Mouse (Mus musculus): Measurements from ENCODE around the gene Grid2. TPM values are rescaled to one million over a fixed set of nuclear protein-coding genes. Genes with fewer than 3 reads are reported as not detected.
"Not testable (repeated sequence)": the region's sequence is repeated elsewhere in the genome, so short reads cannot be mapped to it uniquely, and the experiment has no call there.

The Grid2 gene
- 10 to 100 TPM; 13.0 to 14.4 TPM for total RNA-seq (2021)
- long read RNA-seq, partial matches to known transcripts = 4 of 6 reads
- long read RNA-seq, other reads (novel, unspliced or antisense) = 2 of 6 reads

DNA sequence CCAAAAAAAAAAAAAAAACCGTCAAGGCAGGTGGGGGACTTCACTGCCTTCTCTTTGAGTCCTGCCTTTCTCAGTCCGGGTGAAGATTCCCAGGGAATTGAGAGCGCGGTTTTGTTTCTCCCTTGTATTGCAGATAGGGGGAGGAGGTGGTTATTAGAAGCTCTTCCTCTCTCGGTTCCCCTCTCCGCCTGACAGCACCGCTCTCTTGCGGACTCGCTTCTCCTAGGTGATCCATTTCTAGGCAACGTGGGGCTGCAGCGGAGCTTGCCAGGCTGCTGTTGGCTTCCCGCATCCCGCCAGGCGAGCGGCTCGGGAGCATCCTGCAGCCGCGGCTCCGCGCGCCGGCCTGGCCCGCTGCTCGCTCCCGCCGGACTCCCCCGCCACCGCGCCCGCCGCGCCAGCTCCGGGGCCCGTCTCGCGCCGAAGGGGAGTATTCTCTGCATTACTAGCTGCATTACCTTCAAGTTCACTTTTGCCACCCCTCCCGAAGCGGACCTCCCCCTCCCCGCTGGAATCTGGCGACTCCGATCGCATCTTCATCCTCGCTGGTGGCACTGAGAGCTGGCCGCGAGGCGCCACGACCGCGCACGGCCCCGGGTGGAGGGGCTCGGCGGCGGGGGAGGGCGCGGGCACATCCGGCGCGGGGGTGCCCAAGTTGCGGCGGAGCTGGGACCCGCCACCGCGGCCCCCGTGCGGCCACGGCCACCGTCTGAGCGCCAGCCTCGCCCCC is at the start of gene Grid2:
TSS of gene Grid2 (plus strand) at position 51 of the 730 bp plus-strand sequence.
- DNase-seq (ENCODE audit: low spot score in 2 of 2) = peak; percentile 67 to 69

DNA sequence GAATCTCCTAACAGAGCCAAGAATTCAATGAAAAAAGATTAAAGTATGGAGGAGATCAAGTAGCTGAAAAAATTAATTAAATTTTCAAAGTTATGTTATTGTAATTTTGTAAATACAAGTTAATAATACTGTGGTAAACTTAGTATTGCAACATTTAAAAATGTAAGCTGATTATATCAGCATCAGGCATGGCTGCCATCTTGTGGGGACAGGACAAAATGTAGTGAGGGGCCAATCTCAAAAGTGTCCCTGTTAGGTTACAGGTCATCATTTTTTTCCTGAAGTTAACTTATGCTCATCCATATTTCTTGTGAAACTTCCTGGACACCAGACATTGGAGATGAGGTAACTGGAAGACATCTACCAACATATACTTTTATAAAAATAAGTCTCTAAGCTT is 4.9 kb upstream of the Grid2 start:
- DNase-seq (ENCODE audit: low spot score in 2 of 2) = no peak

DNA sequence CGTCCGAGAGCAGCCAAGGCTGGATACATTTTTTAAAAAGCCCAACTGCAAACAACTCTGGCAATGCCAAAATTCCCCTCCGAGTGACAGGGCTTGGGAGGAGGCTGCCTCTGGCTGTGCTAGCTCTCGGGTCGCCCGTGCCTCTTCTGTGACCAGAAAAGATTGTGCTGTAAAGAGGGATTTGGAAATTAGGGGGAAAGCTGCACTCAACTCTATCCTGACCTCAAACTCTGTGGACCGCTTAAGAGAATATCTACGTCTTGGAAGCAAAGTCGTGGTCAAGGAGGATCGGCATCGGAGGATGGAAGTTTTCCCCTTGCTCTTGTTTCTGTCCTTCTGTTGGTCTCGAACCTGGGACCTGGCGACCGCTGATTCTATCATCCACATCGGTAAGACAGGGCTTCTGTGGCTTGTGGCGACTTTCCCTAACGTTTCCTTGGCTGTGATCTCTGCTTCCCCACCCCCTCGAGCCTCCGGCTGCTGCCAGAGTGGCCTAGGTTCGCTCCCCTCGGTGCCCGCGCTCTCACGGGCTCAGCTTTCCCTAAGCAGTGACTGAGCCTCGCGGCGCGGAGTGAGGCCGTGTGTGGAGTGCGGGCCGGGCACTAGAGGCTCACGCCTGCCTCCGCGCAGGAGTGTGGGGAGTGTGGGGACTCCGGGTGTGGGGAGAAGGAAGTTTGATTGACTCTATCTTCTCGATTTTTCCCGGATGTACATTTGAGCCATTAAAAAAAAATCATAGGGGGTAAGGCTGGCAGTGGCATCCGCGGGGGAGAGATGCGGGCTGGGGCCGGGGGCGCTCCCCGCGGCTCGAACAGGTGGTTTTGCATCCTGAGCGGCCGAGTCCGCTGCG is 1.1 kb downstream of the Grid2 start:
- peak; percentile 39 to 60 for DNase-seq (ENCODE audit: low spot score in 2 of 2)

DNA sequence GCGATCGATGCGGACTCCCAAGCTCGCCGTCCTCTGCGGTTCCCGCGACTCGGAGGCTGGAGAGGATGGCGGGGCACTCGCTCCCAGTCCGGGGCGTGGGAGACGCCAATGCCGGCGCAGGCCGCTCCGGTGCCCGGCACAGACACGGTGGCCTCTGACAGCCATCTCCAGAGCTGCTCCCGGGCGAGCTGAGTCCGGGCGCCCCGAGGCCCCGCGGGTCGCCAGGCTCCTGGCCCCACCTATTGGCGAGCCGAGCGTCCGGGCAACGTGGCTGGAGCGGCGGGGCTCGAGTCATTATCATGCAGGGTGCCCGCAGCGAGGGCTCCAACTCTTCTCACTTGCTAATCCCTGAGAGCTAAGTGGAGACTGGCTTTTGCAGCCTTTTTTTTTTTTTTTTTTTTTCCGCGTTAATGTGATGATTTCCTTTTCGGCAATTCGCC is 1.8 kb downstream of the Grid2 start:
- DNase-seq (ENCODE audit: low spot score in 2 of 2) = peak in 1 of 2 experiments; percentile 62

DNA sequence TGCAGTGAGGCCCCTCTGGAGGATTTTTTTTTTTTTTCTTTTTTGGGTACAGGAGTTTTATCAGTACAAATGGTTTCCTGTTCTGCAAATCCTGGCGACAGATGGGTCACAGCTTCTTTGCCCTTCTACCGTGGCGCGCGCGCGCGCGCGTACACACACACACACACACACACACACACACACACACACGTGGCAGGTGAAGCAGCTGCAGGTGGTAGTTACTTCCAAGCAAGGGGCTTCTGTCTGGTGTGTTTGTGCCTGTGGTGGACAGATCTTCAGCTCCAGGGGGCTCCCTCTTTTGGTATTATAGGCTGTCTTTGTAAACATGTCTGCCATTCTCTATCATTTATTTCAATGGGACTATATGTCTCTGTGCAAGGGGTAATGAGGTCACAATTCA is 2.2 kb downstream of the Grid2 start:
- peak in 1 of 2 experiments; percentile 34 for DNase-seq (ENCODE audit: low spot score in 2 of 2)

DNA sequence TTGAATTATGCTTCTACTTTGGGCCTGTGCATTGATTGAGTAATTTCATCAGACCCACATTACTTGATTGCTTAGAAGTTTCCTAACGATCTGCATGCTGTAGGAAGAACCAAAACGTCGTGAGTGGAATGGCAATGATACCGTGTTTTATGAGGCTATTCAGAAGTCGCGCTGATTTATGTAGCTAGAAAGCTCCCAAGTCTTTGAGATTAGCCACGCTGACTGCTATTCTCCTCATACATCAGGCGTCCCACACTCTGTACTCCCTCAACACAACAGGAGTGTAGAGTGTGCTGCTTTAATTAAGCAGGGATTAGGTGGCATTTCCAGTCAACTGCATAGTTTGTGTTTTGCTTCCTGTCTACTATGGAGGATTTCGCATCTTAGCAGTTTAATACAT is 4.1 kb downstream of the Grid2 start:
- no peak for DNase-seq (ENCODE audit: low spot score in 2 of 2)

DNA sequence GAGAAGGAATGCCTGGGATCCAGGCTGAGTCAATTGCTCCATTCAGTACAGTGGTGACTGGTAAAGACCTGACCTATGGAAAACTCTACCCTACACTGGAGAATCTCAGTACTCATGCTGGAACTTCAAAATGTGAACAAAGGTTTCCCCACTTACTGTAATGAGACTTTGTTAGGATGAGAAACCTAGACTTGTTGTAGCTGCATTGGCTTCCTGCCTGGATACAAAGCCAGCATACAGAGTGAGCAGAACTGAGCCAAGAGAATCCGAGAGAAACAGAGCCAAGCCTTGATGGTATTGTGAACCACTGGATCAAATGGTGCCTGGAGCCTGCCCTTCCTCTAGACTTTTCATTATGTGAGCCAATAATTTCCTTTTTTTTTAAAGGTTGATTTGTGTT is 28.7 kb downstream of the Grid2 start:
- peak in 1 of 2 experiments; percentile 38 for DNase-seq (ENCODE audit: low spot score in 2 of 2)

DNA sequence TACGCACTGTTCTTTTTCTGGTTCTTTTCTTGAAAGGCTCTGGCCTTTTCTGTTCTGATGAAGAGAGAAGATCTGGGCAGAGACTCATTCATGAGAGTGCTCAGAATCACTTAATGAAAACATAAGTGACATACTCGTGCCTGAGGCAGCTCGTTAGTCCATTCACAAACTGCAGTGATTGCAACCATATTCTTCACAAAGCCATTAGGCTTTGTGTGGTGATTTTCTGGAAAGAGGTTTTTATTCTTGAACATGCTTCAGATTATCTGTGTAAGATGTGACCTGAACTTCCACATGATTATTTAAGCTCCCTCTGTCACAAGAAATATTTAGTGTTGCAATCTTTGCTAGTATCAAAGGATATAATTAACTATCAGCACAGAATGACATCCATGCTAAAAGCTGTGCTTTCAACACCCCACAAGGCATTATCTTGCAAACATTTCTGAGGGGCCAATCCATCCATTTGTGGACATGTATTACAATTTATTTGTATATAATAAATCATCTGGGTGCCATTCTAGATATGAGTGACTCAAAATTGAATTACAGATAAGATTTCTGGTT is 86.8 kb downstream of the Grid2 start:
- no peak for DNase-seq (ENCODE audit: low spot score in 2 of 2)

DNA sequence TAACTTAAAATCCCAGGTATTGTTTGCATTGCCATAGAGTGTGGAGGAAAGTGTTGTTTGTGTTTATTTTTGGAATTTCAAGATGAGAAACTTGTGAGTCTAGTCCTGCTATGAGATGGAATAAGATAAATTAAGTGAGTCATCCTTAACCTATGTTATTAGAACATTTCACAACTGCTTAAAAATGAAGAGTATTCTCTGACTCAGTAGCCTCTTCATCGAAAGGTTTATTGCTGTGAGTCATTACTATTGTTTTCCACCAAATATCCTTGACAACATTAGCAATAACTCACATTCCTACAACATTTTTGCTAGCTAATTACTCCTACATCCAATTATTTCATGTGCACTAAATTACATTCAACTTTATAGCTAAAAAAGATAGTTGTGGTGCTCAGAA is 91.3 kb downstream of the Grid2 start:
- no peak for DNase-seq (ENCODE audit: low spot score in 2 of 2)

DNA sequence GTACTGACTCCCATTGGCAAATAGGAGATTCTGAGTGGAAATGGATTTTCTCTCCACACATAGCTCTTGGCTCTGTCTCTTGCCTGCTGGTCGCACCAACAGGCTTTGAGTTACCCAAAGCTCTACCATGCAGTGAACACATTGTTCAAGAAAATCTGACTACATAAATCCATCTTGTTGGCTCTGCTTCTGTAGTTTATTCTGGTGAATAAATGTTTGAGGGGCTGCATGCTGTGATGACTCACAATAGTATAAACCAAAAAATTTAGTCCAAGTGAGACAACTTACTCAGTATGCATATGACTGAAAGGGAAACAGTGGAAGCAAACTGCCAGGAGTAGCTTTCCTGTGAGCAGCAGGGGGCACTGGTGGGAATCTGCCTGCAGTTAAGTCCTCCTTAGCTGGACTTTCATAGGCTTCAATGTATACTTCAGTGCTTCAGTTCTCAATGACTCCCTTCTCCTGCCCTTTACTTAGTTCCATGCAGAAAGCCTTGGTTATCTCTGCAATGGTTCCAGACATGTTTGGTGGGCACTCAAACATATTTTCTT is 125.5 kb downstream of the Grid2 start:
- DNase-seq (ENCODE audit: low spot score in 2 of 2) = no peak

DNA sequence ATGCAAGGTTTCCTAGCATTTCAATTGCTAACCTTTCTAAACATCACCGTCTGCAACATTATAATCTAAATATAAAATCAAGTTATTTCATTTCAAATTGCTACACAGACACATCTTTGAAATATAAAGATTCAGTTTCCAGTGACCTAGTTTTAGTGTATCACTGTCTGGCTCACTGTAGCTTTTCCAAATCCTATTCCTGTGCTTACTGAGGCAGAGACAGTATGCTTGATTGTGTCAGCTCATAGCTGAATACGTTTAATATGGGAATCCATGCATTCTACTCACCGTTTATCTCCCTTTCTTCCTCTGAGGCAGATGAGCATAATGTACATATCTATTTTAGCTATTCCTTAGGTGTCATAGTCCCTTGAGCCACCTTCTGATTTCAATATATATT is 146.0 kb downstream of the Grid2 start:
- no peak for DNase-seq (ENCODE audit: low spot score in 2 of 2)

DNA sequence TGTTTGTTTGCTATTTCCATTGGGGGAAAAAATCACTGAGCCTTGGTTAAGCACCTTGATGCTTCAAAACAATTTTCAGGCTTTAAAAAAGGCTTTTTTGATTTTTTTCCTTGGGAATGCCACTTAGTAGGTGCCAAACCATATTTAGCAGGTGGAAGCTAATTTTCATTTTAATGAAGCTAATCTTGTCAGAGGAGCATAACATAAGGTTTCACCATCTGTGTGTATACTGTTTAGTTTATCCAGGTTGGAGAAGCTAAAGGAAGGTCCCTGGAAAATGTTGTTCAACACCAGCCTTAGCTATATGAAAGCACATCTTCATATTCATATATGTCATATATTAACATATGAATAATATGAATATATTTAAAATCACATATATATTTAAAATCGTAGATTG is 161.9 kb downstream of the Grid2 start:
- DNase-seq (ENCODE audit: low spot score in 2 of 2) = no peak

DNA sequence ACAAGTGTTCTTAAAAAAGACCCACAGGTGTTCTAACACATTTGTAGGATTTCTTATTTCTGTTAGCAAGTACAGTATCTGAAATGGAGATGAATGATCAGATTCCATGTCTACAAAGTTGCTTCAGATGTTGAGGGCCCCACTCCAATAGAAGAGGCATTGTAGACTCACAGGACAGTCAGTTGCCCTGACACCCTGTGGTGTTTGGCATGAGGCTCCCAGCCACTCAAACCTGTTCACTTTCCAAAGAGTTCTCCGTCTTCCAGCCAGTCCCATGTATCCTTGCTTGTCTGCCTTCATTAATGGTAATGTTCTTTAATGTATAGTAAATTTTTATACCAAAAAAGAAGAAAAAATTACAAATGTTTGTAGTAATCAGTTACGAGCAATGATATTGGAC is 177.1 kb downstream of the Grid2 start:
- no peak for DNase-seq (ENCODE audit: low spot score in 2 of 2)

DNA sequence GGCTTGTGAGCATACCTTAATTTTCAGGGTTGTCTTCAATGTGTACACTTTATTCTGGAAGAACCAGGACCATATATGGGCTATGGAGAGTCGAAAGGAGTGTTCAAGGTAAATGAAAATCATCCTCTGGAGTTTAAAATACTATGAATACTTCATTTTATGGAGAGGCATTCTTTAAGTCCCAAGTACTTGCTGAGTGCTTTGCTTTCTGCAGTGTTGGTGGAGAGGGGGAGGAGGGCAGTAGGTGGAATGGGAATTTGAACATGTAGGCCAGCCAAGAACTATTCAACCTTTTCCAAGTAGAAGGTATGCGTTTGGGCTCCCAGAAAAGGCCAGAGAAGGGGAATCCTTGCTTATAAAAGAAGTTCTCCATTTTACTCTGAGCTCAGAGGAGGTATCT is 192.5 kb downstream of the Grid2 start:
- DNase-seq (ENCODE audit: low spot score in 2 of 2) = no peak

DNA sequence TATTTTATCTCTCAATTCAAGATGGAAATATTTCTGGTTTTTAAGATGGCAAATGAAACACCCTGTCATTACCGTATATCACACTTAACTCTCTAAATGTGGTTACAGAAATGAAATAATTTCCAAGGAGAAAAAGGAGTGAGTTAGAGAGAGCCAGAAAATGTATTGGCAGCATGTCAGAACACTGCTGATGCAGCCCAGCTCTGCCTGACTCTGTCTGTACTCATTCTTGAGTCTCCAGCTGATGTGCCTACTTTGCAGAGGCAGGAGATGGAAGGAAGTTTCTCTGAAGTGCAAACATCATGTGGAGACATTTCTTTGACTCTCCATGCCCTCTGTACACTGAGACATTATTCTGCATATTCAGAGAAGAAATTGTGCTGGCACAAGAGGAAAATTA is 226.5 kb downstream of the Grid2 start:
- no peak for DNase-seq (ENCODE audit: low spot score in 2 of 2)

DNA sequence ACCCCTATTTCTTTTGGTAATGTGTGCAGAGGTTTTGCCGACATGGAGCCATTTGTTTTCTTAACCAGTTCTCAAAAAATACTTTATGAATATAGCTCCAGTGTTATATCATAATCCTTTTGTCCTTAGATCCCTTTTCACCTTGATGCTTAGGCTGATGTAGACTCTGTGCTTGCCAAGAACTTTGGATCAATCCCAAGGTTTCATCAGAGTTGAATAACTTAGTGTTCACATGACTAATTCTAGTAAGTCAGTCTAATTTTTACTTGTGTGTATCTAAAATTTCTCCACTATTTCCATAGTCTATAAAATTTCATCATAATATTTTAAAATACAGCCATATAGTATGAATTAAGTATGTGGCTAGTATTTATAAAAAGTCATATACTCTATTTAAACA is 259.3 kb downstream of the Grid2 start:
- no peak for DNase-seq (ENCODE audit: low spot score in 2 of 2)

DNA sequence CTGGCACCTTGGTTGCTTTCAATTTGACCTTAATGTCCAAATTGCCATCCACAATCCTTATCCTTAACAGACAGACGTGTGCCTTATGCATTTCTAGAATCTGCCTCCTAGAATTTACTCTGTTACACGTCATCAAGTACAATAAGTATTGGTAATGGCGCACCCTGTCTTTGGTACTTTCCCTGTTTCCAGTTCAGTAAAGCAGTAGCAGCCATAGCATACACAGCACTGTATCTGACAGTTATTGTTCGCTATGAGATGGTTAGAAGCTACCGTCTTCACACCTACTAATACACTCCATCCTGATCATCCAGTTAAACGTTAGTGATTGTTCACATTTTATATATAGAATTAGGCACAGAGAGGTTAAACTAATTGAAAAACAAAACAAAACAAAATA is 260.3 kb downstream of the Grid2 start:
- no peak for DNase-seq (ENCODE audit: low spot score in 2 of 2)

DNA sequence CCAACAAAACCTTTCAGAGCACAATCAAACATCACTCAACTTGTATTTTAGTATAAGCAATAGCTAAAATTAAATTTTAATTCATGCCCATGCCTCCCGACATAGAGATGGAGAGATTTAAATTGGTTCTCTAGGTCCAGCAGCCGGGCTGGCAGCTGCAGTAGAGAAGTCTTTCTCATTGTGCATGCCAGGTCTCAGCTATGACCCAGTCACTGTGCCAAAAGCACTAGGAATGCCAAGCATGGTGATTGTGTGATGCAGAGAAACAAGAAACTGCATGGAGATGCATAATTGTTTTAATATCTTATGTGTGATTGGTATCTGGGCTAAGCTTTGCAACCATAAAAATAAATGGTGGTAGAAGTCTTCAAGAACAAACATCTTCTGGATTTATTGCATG is 276.1 kb downstream of the Grid2 start:
- DNase-seq (ENCODE audit: low spot score in 2 of 2) = peak in 1 of 2 experiments; percentile 5

DNA sequence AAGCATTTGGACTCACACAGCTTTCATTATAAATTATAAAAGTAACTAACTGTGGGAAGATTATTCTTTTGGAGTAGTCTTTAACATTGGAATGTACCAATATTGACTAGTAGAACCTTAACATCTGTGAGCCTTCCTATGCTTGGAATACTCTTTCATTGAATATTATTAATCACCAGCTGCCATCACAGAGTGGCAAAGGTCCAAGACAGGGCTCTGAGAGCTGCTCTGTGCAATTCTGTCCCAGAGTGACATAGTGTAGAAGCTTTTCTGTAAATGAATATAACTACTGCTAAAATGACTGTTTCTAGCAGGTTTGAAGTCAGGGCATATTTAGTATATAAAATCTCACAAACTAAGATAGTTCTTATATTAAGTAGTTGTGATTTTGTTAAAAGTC is 277.2 kb downstream of the Grid2 start:
- no peak for DNase-seq (ENCODE audit: low spot score in 2 of 2)

DNA sequence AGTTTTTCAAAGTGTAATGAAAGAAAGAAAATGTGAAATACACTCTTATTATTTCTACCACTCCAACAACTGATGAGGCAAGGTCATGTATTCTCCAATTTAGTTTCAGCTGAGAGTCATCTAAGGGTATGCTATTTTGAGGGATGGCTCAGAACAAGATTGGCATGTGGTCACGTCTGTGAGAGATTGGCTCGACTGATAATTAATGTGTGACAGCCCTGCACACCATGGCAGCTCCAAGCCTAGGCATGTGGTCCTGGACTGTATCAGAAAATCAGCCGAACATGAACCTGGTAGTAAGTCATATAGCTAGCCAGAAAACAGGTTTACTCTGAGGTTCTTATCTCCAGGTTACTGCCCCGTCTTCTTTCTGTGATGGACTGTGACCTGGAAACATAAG is 292.1 kb downstream of the Grid2 start:
- DNase-seq (ENCODE audit: low spot score in 2 of 2) = no peak

DNA sequence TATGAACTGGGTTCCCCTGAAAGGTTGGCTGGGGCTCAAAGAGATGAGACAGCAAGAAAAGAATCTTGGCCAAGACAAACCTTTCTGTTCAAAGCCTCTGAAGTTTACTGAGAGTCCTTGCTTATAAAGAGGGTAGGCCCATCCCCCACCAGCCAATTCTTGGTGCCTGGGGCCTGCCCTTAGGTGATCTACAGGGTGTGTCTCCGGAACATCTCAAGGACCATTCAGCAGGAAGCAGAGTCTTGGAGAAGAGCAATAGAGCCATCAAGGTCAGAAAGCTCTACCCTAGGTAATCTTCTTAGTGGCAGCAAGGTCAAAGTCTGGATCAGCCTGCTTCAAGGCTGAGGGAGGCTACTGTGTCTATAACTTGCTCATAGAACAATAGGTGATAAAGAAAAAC is 313.1 kb downstream of the Grid2 start:
- DNase-seq (ENCODE audit: low spot score in 2 of 2) = not testable (repeated sequence)

DNA sequence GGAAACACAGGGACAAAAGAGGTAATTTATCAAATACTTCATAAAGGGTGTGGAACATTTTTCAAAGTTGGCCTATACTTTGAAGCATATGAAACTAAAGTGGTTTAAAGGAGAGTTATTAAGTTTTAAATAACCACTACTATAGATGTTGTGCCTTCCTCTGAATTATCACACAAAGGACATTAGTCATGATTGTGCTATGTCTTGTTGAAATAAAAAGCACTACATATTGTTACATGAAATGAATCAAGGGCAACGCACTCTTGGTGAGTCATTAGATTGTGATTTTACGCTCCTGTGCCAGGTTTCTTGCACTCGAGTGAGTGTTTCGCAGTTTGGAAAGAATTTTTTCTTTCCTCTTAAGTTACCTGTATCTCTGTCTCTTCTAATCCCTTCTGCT is 335.0 kb downstream of the Grid2 start:
- no peak for DNase-seq (ENCODE audit: low spot score in 2 of 2)

Data from layer of hippocampus, adult 18-20 months (tissue).